Mouse (Mus musculus): Measurements from ENCODE around the gene B3gnt2. TPM values are rescaled to one million over a fixed set of nuclear protein-coding genes. Genes with fewer than 3 reads are reported as not detected.

B3gnt2 gene
- polyA plus RNA-seq (2012; rRNA removed; ENCODE audit: low replicate concordance): 11.2 and 12.7 TPM in 2 replicates

DNA sequence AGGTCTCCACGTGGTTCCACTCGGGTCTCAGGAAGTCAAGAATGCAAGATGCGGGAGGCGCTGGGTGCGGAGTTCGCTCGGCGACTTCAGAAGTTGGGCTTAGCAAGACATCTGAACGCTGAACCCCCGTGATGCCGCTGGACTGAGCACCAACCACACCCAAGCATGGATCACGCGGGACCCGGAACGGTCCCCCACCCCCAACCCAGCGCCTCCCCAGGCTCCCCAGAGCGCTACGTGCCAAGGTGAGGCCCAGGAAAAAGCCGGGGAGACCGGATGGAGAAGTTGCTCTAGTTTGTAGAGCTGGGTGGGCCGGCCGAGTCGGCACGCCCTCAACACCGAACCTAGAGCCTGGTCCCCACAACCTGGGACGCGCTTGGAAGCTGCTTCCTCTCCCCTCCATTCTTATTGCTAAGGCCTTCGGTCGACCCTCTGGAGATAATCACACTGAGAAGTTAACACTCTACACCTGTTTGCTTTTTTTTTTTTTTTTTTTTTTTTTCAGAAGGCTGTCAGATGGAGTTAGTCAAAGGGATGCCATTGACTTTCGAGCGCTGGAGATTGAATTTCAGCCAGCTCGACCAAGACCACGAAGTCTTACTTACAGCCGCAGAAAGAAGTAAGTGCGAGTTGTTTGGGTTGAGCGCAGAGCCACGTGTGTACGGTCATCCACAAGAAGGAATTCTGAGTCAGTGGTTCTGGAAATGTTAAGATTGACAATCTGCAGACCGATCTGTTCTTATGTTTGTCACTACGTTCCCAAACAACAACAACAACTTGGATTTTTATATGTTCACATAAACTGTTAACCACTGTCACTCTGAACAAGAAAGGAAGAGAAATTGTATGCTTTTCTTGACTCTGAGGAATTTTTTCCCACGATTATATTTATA lies at the start of gene B3gnt2:
Gene B3gnt2, minus strand, starts transcription at position 627 of the 893 bp plus-strand sequence.

Other genes with a start within 250 kb of the B3gnt2 start
- gene Zrsr1, start 111.0 kb upstream of the B3gnt2 start, polyA plus RNA-seq (2012; rRNA removed; ENCODE audit: low replicate concordance): 5.9 and 6.8 TPM in 2 replicates
- gene Gm28048, start 121.1 kb upstream of the B3gnt2 start, polyA plus RNA-seq (2012; rRNA removed; ENCODE audit: low replicate concordance): 2.7 TPM in 1 of 2 replicates, not detected in the other
- 4.0 and 12.3 TPM in 2 replicates for gene Commd1, start 121.4 kb upstream of the B3gnt2 start, polyA plus RNA-seq (2012; rRNA removed; ENCODE audit: low replicate concordance)
- gene Cct4, start 129.6 kb upstream of the B3gnt2 start, polyA plus RNA-seq (2012; rRNA removed; ENCODE audit: low replicate concordance): 65.1 and 281 TPM in 2 replicates
- gene Fam161a, start 146.6 kb upstream of the B3gnt2 start, polyA plus RNA-seq (2012; rRNA removed; ENCODE audit: low replicate concordance): 0.63 and 2.3 TPM in 2 replicates

Data from mammary gland, adult 2 months (tissue).